ENCODE assay signal across 32 mouse cellular contexts in genomic region chr2:163554425-163554982, GRCm38 (mm10). TPM values are rescaled to one million over a fixed set of nuclear protein-coding genes. Genes with fewer than 3 reads are reported as not detected.
DNase-seq lines count a peak whose midpoint lies in the region; ATAC-seq and TF ChIP-seq lines count a peak whose summit lies in the region.
"Had no signal": no experiment of that assay in that cellular context is flagged by ENCODE, and none has a peak within 500 bp of the region (broad histone marks: within the 10 kb centered on the region; RNA-seq: fewer than 3 reads in every experiment).

No protein-coding gene starts in this region.

- TF ChIP-seq CTCF in liver, postnatal 0 days (IDR thresholded peaks at IDR 0.05; ENCODE audit: low read depth), result no peak

- DNase-seq in adrenal gland, adult 8-10 months, result peak; percentile 13
- no peak for DNase-seq in adrenal gland, postnatal 4 days (ENCODE audit: low spot score in 2 of 2)
- peak; percentile 36 for DNase-seq in adrenal gland, postnatal 14 days
- DNase-seq in liver, embryonic 11.5 days (ENCODE audit: low spot score), result no peak
- DNase-seq in liver, postnatal 0 days, result no peak
- DNase-seq in midbrain, embryonic 10.5 days (ENCODE audit: low spot score), result no peak
- DNase-seq in layer of hippocampus, postnatal 36 days, result no peak
- DNase-seq: cerebellum, adult 2 months; cerebellum, postnatal 14 days; forebrain, postnatal 0 days; gastrocnemius, postnatal 25 days; heart, adult 11 months; kidney, adult 11 months; layer of hippocampus, adult 9-11 months; lung, postnatal 36 days had no signal

- WGBS in liver, embryonic 11.5 days, result 54% methylated on average over 4 of the region's 4 CpGs
- WGBS in liver, postnatal 0 days (ENCODE audit: insufficient replicate concordance), result 64% methylated on average over 4 of the region's 4 CpGs
- 83% methylated on average over 4 of the region's 4 CpGs for WGBS in midbrain, embryonic 10.5 days

- no peaks in the 10 kb centered on the region for H3K9me3 ChIP-seq in liver, embryonic 11.5 days (ENCODE audit: control insufficient read depth, low read length)
- no peaks in the 10 kb centered on the region for H3K9me3 ChIP-seq in liver, postnatal 0 days (ENCODE audit: low read length)
- no peaks in the 10 kb centered on the region for H3K9me3 ChIP-seq in midbrain, embryonic 10.5 days (replicated peaks)
- H3K9me3 ChIP-seq: embryonic facial prominence, embryonic 10.5 days; embryonic facial prominence, embryonic 15.5 days; forebrain, embryonic 12.5 days; heart, embryonic 10.5 days; heart, embryonic 15.5 days; midbrain, embryonic 12.5 days; neural tube, embryonic 13.5 days; stomach, embryonic 15.5 days had no signal

- peak overlapping the region; percentile 48; the same call in 1 of the 2 replicates for H3K27ac ChIP-seq in liver, embryonic 11.5 days (ENCODE audit: low read depth, low read length)
- H3K27ac ChIP-seq in liver, postnatal 0 days (ENCODE audit: low read depth), result peak overlapping the region; percentile 78
- H3K27ac ChIP-seq in midbrain, embryonic 10.5 days (replicated peaks), result no peak overlapping the region
- H3K27ac ChIP-seq: embryonic facial prominence, embryonic 10.5 days; embryonic facial prominence, embryonic 15.5 days; forebrain, embryonic 12.5 days; heart, embryonic 10.5 days; heart, embryonic 15.5 days; hindbrain, postnatal 0 days; liver, embryonic 14.5 days; midbrain, embryonic 12.5 days; neural tube, embryonic 13.5 days; stomach, embryonic 15.5 days had no signal

- peaks cover 18% of the 10 kb centered on the region for H3K4me1 ChIP-seq in liver, embryonic 11.5 days (replicated peaks; ENCODE audit: control insufficient read depth, insufficient read depth, low read length)
- H3K4me1 ChIP-seq in liver, postnatal 0 days (ENCODE audit: insufficient read depth), result peaks cover 32% of the 10 kb centered on the region
- H3K4me1 ChIP-seq in midbrain, embryonic 10.5 days, result peaks cover 4% of the 10 kb centered on the region; the same call in 1 of the 2 replicates
- H3K4me1 ChIP-seq: embryonic facial prominence, embryonic 10.5 days; embryonic facial prominence, embryonic 15.5 days; forebrain, embryonic 12.5 days; heart, embryonic 15.5 days; midbrain, embryonic 12.5 days; stomach, embryonic 15.5 days had no signal

- TF ChIP-seq EP300 in liver, postnatal 0 days (IDR thresholded peaks at IDR 0.05; ENCODE audit: low read depth), result no peak

- H3K36me3 ChIP-seq in liver, embryonic 11.5 days (ENCODE audit: control insufficient read depth, insufficient read depth, low read length), result no peaks in the 10 kb centered on the region
- peaks cover 14% of the 10 kb centered on the region for H3K36me3 ChIP-seq in liver, postnatal 0 days (replicated peaks; ENCODE audit: insufficient read depth, low read length)
- H3K36me3 ChIP-seq in midbrain, embryonic 10.5 days, result no peaks in the 10 kb centered on the region
- H3K36me3 ChIP-seq: embryonic facial prominence, embryonic 10.5 days; embryonic facial prominence, embryonic 15.5 days; forebrain, embryonic 12.5 days; heart, embryonic 10.5 days; heart, embryonic 15.5 days; midbrain, embryonic 12.5 days; neural tube, embryonic 13.5 days; stomach, embryonic 15.5 days had no signal

- no peaks in the 10 kb centered on the region; the same call in 1 of the 2 replicates for H3K27me3 ChIP-seq in liver, embryonic 11.5 days (replicated peaks; ENCODE audit: control insufficient read depth, insufficient read depth, low read length)
- no peaks in the 10 kb centered on the region for H3K27me3 ChIP-seq in liver, postnatal 0 days (ENCODE audit: insufficient read depth, low read length)
- no peaks in the 10 kb centered on the region for H3K27me3 ChIP-seq in midbrain, embryonic 10.5 days (ENCODE audit: low read depth, poor library complexity, severe bottlenecking)
- H3K27me3 ChIP-seq: embryonic facial prominence, embryonic 15.5 days; midbrain, embryonic 12.5 days; neural tube, embryonic 13.5 days; stomach, embryonic 15.5 days had no signal

- no peak overlapping the region for H3K4me2 ChIP-seq in liver, embryonic 11.5 days
- H3K4me2 ChIP-seq in liver, postnatal 0 days (ENCODE audit: low read depth, low read length), result no peak overlapping the region
- H3K4me2 ChIP-seq: embryonic facial prominence, embryonic 15.5 days; forebrain, embryonic 12.5 days; heart, embryonic 15.5 days; midbrain, embryonic 12.5 days; neural tube, embryonic 13.5 days; stomach, embryonic 15.5 days had no signal

- H3K9ac ChIP-seq in liver, embryonic 11.5 days (ENCODE audit: low read depth, low read length), result no peak overlapping the region
- H3K9ac ChIP-seq in liver, postnatal 0 days (replicated peaks), result no peak overlapping the region
- H3K9ac ChIP-seq: embryonic facial prominence, embryonic 15.5 days; forebrain, embryonic 12.5 days; forebrain, postnatal 0 days; heart, embryonic 15.5 days; liver, embryonic 14.5 days; midbrain, embryonic 12.5 days; neural tube, embryonic 13.5 days; stomach, embryonic 15.5 days had no signal

- no peak for ATAC-seq in liver, embryonic 11.5 days (replicated peaks; ENCODE audit: low FRiP score)
- ATAC-seq in liver, postnatal 0 days, result no peak
- ATAC-seq: forebrain, postnatal 0 days; hindbrain, postnatal 0 days had no signal

- H3K4me3 ChIP-seq in liver, embryonic 11.5 days (ENCODE audit: low read depth, low read length), result no peak overlapping the region
- H3K4me3 ChIP-seq in liver, postnatal 0 days (ENCODE audit: low read depth, low read length), result no peak overlapping the region
- no peak overlapping the region for H3K4me3 ChIP-seq in midbrain, embryonic 10.5 days
- H3K4me3 ChIP-seq: embryonic facial prominence, embryonic 10.5 days; embryonic facial prominence, embryonic 15.5 days; forebrain, embryonic 12.5 days; heart, embryonic 10.5 days; heart, embryonic 15.5 days; midbrain, embryonic 12.5 days; neural tube, embryonic 13.5 days; stomach, embryonic 15.5 days had no signal

RNA-seq across cellular contexts. Expression of gene Ttpal, which starts 47.6 kb away (rescaled TPM):
- total RNA-seq in adrenal gland, adult 8-10 months (2022), result 10 to 100 TPM; 26.8 to 38.6 (median 31.5) TPM
- total RNA-seq in adrenal gland, postnatal 4 days (2021), result 10 to 100 TPM; 27.9 to 30.5 TPM
- 29.9 and 33.4 TPM in 2 replicates for total RNA-seq in adrenal gland, postnatal 14 days (2021)
- polyA plus RNA-seq in liver, embryonic 11.5 days (2014; fragmentation: Nextera tagmentation; extraction: Ambion mirVana), result 26.1 and 29.2 TPM in 2 replicates
- polyA plus RNA-seq in liver, postnatal 0 days (2015; fragmentation: Nextera tagmentation; extraction: Ambion mirVana), result 6.7 and 9.5 TPM in 2 replicates
- polyA plus RNA-seq in midbrain, embryonic 10.5 days (2016; fragmentation: Nextera tagmentation; extraction: Ambion mirVana), result 29.9 and 38.4 TPM in 2 replicates
- 10 to 100 TPM; 53.0 to 54.7 TPM for total RNA-seq in layer of hippocampus, postnatal 36 days (2021)

RNA-seq across cellular contexts. Expression of gene Hnf4a, which starts 47.9 kb away (rescaled TPM):
- total RNA-seq in adrenal gland, adult 8-10 months (2022), result under 1 TPM in 2 of 4 experiments, not detected in 2; 0.06 to 0.16 TPM
- 10 to 100 TPM; 14.7 to 18.9 TPM for total RNA-seq in adrenal gland, postnatal 4 days (2021)
- 2.0 and 28.1 TPM in 2 replicates for total RNA-seq in adrenal gland, postnatal 14 days (2021)
- polyA plus RNA-seq in liver, embryonic 11.5 days (2014; fragmentation: Nextera tagmentation; extraction: Ambion mirVana), result 18.9 and 20.0 TPM in 2 replicates
- 25.1 and 27.5 TPM in 2 replicates for polyA plus RNA-seq in liver, postnatal 0 days (2015; fragmentation: Nextera tagmentation; extraction: Ambion mirVana)
- 0.02 TPM in 1 of 2 replicates, not detected in the other for polyA plus RNA-seq in midbrain, embryonic 10.5 days (2016; fragmentation: Nextera tagmentation; extraction: Ambion mirVana)
- total RNA-seq in layer of hippocampus, postnatal 36 days (2021), result not detected
- total RNA-seq: forebrain, postnatal 0 days; gastrocnemius, postnatal 25 days; heart, postnatal 25 days; left cerebral cortex, adult 18-20 months; left cerebral cortex, postnatal 14 days; megakaryocyte, adult 5-6 weeks had no signal
- polyA plus RNA-seq: embryonic facial prominence, embryonic 10.5 days; embryonic facial prominence, embryonic 15.5 days; forebrain, embryonic 12.5 days; forebrain, postnatal 0 days; heart, embryonic 15.5 days; hindbrain, embryonic 11.5 days; hindbrain, postnatal 0 days; limb, embryonic 11.5 days; lung, embryonic 16.5 days; midbrain, embryonic 12.5 days; neural tube, embryonic 13.5 days had no signal

Comparison
In these comparisons a context has a peak if more than half of its experiments do, and no peak if none do; other contexts are left out.
1. DNase-seq: peak in adrenal gland, adult 8-10 months (single experiment) and adrenal gland, postnatal 14 days (single experiment); none in adrenal gland, postnatal 4 days (0 of 2), liver, embryonic 11.5 days (single experiment), liver, postnatal 0 days (single experiment), midbrain, embryonic 10.5 days (single experiment) and layer of hippocampus, postnatal 36 days (0 of 2).